Mouse (Mus musculus) heart, embryonic 13.5 days (tissue): Measurements from ENCODE around the gene Tmem47. TPM values are rescaled to one million over a fixed set of nuclear protein-coding genes. Genes with fewer than 3 reads are reported as not detected.
A peak's percentile ranks its signal among the peaks of the same experiment; 100 is the strongest.

Experiments
- ATAC-seq: fragments of 200-750 bp; cut with Nextera tagmentation; 2 replicates; pipeline ENCODE4 v1.8.0; 2017; ENCODE audit warnings: moderate TSS enrichment; ENCODE audit not compliant: insufficient number of reproducible peaks, low FRiP score, low TSS enrichment; ENCODE audit errors: extremely low read depth
- H3K27ac ChIP-seq: fragments of 300-500 bp; sonication (generic); replicated peaks from 2 replicates; pipeline ENCODE4 v1.5.1; 2015; ENCODE audit warnings: moderate library complexity, mild to moderate bottlenecking, inconsistent platforms
- H3K27me3 ChIP-seq: fragments of 300-500 bp; sonication (generic); replicated peaks from 2 replicates; pipeline ENCODE4 v1.6.1; 2015; ENCODE audit warnings: mild to moderate bottlenecking, inconsistent platforms
- H3K36me3 ChIP-seq: fragments of 300-500 bp; sonication (generic); 2 replicates; pipeline ENCODE4 v1.6.1; 2015; ENCODE audit warnings: mild to moderate bottlenecking, inconsistent platforms
- H3K4me1 ChIP-seq: fragments of 300-500 bp; sonication (generic); 2 replicates; pipeline ENCODE4 v1.6.1; 2015; ENCODE audit warnings: inconsistent platforms
- H3K4me2 ChIP-seq: fragments of 300-500 bp; sonication (generic); 2 replicates; pipeline ENCODE4 v1.6.1; 2015; ENCODE audit warnings: inconsistent platforms, mild to moderate bottlenecking, moderate library complexity
- H3K4me3 ChIP-seq: fragments of 300-500 bp; sonication (generic); 2 replicates; pipeline ENCODE4 v1.5.1; 2015; ENCODE audit warnings: moderate library complexity, mild to moderate bottlenecking, inconsistent platforms
- H3K9ac ChIP-seq: fragments of 300-500 bp; sonication (generic); 2 replicates; pipeline ENCODE4 v1.6.1; 2015; ENCODE audit warnings: inconsistent platforms, mild to moderate bottlenecking, moderate library complexity
- H3K9me3 ChIP-seq: fragments of 300-500 bp; sonication (generic); 2 replicates; pipeline ENCODE4 v1.6.1; 2016; ENCODE audit warnings: inconsistent platforms
- WGBS: fragments of 180-500 bp; shearing (Covaris S2); methylation state at CpG from one replicate; pipeline ENCODE4 v1.1.7; 2015; ENCODE audit warnings: mixed read lengths; 5-methylcytosine and 5-hydroxymethylcytosine counted together
- polyA plus RNA-seq: library from polyadenylated mRNA; unstranded; fragments of >200 nt; fragmentation: Nextera tagmentation; extraction: Ambion mirVana; gene quantifications from 2 replicates; pipeline ENCODE4 v1.2.1, GENCODE M21; 2015

The Tmem47 gene
- polyA plus RNA-seq: 16.6 and 17.1 TPM in 2 replicates

DNA sequence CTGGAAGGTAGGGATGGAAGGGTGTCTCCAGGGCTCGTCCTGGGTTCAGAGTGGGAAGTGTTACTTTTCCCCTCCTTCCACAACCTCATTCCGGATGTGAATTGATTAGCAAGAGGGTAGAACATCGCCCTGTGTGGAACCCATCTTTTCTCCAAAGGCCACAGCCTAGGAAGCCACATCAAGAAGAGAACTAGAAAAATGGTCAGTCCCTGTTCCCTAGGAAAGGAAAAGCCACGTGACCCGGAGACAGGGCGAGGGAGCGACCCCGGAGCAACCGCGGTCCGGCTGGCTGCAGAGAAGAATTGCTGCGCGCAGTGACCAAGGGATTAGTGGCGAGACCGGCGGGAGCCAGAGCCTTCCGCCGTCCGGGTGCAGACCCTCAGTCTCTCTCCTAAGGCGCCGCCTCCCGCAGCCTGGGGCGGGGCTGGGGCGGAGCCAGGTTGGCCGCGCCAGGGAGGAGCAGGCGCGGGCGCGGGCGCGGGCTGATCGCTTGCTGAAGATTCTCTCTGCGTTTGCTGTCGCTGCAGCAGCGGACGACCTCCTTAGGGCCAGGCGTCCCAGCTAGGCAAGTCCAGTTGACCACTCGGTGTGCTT lies at the start of gene Tmem47:
Tmem47 (plus strand) TSS at position 489 of the 594 bp plus-strand sequence.
- H3K4me2 ChIP-seq: peak within 1 kb of the TSS; percentile 68
- ATAC-seq: peak; percentile 80; the same call in 1 of the 2 replicates
- peak within 1 kb of the TSS; percentile 67 for H3K4me3 ChIP-seq
- peak within 1 kb of the TSS; percentile 84 for H3K9ac ChIP-seq
- no peaks in the 10 kb centered on the region for H3K36me3 ChIP-seq
- 2% methylated on average over 34 of the region's 39 CpGs for WGBS
- H3K27me3 ChIP-seq: no peaks in the 10 kb centered on the region; the same call in 1 of the 2 replicates
- peak within 1 kb of the TSS; percentile 89 for H3K27ac ChIP-seq
- H3K4me1 ChIP-seq: peaks cover 8% of the 10 kb centered on the region; the same call in 1 of the 2 replicates
- no peaks in the 10 kb centered on the region for H3K9me3 ChIP-seq

DNA sequence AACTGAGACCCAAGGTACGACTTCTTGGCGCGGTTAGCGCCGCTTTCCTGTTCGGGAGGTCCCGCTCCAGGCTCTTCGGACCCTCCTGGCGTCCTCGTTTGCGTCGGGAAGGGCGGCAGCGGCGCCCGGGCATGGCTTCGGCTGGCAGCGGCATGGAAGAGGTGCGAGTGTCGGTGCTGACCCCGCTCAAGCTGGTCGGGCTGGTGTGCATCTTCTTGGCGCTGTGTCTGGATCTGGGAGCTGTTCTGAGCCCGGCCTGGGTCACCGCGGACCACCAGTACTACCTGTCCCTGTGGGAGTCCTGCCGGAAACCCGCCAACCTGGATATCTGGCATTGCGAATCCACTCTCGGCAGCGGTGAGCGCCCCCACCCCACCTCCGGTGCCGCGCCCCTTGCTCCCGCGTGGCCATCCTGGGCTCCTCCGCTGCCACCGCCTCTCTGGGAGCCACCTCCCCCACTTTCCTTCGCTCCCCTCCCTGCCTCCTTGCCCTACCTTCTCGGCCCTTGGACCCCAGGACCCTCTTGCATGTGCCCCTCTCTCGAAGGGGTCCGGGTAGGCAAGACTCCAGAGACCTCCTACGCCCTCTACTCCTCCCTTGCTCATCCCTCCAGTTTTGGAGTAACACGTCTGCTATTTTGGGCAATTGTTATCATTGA lies 435 bp downstream of the Tmem47 start:
- ATAC-seq: no peak
- Histone ChIP-seq H3K27ac (peak overlapping the region; percentile 89), H3K9ac (peak overlapping the region; percentile 84), H3K4me2 (peak overlapping the region; percentile 68), H3K4me1 (peaks cover 8% of the 10 kb centered on the region; the same call in 1 of the 2 replicates), H3K9me3 (no peaks in the 10 kb centered on the region), H3K27me3 (no peaks in the 10 kb centered on the region; the same call in 1 of the 2 replicates), H3K36me3 (no peaks in the 10 kb centered on the region), H3K4me3 (peak overlapping the region; percentile 67)
- 6% methylated on average over 37 of the region's 45 CpGs for WGBS

DNA sequence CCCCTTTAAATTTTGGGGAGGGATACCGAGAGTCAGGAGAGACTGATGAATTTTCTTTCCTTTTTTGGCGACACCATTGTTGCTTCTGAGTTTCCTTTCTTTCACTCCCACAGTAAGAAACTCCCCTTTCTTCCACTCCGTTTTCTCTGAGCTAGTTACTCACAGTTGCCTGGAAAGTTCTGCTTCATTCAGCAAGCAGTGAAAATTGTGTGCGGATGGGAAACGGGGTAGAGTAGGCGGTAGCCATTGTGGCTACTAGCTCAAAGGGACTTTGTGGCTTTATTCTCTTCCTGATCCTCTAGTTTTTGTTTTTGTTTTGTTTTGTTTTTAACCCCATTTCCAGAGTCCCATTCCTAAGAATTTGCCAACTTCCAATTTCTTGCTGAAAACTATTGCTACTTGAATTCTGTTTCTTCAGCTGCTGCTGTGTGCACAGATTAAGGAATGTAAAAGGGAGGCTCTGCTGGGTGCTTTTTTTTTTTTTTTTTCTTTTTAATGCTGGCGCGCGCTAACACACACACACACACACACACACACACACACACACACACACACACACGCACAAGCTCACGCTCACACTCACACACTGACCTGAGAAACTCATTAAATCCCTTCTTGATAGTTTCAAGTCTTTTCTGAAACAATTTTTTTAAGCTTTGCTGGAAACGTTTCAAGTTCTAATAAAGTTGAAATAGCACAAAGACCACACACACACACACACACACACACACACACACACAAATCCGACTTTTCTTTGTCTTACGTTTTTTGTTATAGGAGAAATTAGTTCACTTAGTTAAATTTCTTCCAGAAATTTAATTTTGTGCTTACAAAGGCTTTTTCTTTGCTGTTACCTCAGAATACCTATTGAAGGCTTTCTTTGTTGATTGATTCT lies 1.5 kb downstream of the Tmem47 start:
- peak overlapping the region; percentile 84 for H3K9ac ChIP-seq
- H3K4me3 ChIP-seq: peak overlapping the region; percentile 67
- peak overlapping the region; percentile 89 for H3K27ac ChIP-seq
- no peaks in the 10 kb centered on the region; the same call in 1 of the 2 replicates for H3K27me3 ChIP-seq
- H3K4me1 ChIP-seq: peaks cover 8% of the 10 kb centered on the region; the same call in 1 of the 2 replicates
- ATAC-seq: no peak
- WGBS: 12% methylated on average over 11 of the region's 14 CpGs
- no peaks in the 10 kb centered on the region for H3K9me3 ChIP-seq
- peak overlapping the region; percentile 68 for H3K4me2 ChIP-seq
- H3K36me3 ChIP-seq: no peaks in the 10 kb centered on the region

DNA sequence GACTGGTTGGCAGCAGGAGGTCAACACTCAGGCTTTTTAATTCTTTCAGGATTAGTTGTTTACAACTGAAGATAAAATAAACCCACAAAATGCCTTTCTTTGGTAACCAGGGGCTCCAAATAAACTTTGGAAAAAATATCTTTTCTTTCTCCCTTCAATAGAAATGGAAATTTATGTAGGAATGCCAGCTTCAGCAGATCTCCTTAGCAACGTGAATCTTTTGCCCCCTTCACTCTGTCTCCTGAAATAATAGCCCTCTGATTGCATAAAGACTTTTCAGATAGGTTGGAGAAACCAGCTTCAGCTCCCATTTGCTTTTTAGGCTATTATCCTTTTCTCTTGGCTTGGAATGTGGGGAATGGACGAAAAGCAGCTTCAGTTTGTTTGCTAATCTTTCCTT lies 2.2 kb downstream of the Tmem47 start:
- peak overlapping the region; percentile 89; the same call in 1 of the 2 replicates for H3K27ac ChIP-seq
- H3K4me1 ChIP-seq: peaks cover 8% of the 10 kb centered on the region; the same call in 1 of the 2 replicates
- H3K36me3 ChIP-seq: no peaks in the 10 kb centered on the region
- H3K4me2 ChIP-seq: peak overlapping the region; percentile 68
- peak overlapping the region; percentile 84 for H3K9ac ChIP-seq
- ATAC-seq: no peak
- WGBS: 16% methylated on average over 2 of the region's 2 CpGs
- no peaks in the 10 kb centered on the region for H3K9me3 ChIP-seq
- peak overlapping the region; percentile 67 for H3K4me3 ChIP-seq
- no peaks in the 10 kb centered on the region; the same call in 1 of the 2 replicates for H3K27me3 ChIP-seq

DNA sequence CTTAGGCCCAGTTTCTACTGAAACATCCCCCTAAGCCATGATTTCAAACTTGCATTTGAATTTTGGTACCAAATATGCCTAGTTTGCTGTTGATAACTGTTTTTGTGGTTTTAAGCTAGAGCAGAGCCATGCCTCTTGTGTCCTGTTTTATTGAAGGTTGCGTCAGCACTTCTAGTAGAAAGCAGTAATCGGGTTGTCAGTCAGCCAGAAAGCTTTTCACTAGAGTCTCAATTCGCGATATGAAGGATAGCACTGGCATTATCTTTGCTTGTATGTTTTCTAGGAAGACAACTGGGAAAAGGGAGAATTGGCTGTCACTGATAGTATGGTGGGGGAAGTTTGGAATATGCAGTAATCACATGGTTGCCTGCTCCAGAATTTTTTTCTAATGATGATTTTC lies 3.3 kb downstream of the Tmem47 start:
- 32% methylated on average over 4 of the region's 4 CpGs for WGBS
- no peaks in the 10 kb centered on the region for H3K9me3 ChIP-seq
- peak overlapping the region; percentile 32; the same call in 1 of the 2 replicates for H3K27ac ChIP-seq
- H3K4me3 ChIP-seq: peak overlapping the region; percentile 67
- H3K9ac ChIP-seq: no peak overlapping the region
- no peak for ATAC-seq
- peak overlapping the region; percentile 68 for H3K4me2 ChIP-seq
- H3K27me3 ChIP-seq: no peaks in the 10 kb centered on the region; the same call in 1 of the 2 replicates
- no peaks in the 10 kb centered on the region for H3K36me3 ChIP-seq
- H3K4me1 ChIP-seq: peaks cover 8% of the 10 kb centered on the region; the same call in 1 of the 2 replicates

DNA sequence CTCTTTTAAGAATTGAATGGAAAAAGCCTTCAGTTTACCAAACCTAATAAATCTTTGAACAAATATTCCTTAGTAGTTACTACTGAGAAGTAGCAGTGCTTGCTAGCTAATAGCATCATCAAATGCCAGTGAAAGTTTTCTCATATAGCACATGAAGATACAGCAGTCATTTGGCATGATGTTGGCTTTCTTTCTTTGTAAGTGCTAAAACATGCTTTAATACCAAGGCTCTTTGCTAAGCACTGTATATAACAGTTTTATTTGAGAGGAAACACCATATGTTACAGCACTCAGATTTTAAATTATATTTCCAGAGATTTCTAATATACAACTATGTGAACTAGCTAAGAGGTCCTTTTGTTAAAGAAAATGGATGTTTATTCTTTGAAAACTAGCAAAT lies 8.0 kb downstream of the Tmem47 start:
- H3K27ac ChIP-seq: no peak overlapping the region
- H3K4me3 ChIP-seq: no peak overlapping the region
- no peak overlapping the region for H3K9ac ChIP-seq
- no peaks in the 10 kb centered on the region for H3K36me3 ChIP-seq
- no peaks in the 10 kb centered on the region for H3K27me3 ChIP-seq
- peaks cover 11% of the 10 kb centered on the region for H3K4me1 ChIP-seq
- H3K9me3 ChIP-seq: no peaks in the 10 kb centered on the region
- no peak overlapping the region for H3K4me2 ChIP-seq
- no peak for ATAC-seq

- Histone ChIP-seq H3K9me3 (no peaks in the 10 kb centered on the region), H3K9ac (no peak overlapping the region), H3K36me3 (no peaks in the 10 kb centered on the region), H3K27ac (0 out of 2 replicates have a peak overlapping the region, but pooled peaks have one; percentile 20), H3K27me3 (no peaks in the 10 kb centered on the region), H3K4me2 (no peak overlapping the region), H3K4me3 (no peak overlapping the region), H3K4me1 (peaks cover 6% of the 10 kb centered on the region)
- WGBS: 36% methylated on average over 2 of the region's 2 CpGs
- ATAC-seq: no peak
Measured at GRCm38 (mm10) chrX:81080996-81081395, 10.5 kb downstream of the Tmem47 start.

DNA sequence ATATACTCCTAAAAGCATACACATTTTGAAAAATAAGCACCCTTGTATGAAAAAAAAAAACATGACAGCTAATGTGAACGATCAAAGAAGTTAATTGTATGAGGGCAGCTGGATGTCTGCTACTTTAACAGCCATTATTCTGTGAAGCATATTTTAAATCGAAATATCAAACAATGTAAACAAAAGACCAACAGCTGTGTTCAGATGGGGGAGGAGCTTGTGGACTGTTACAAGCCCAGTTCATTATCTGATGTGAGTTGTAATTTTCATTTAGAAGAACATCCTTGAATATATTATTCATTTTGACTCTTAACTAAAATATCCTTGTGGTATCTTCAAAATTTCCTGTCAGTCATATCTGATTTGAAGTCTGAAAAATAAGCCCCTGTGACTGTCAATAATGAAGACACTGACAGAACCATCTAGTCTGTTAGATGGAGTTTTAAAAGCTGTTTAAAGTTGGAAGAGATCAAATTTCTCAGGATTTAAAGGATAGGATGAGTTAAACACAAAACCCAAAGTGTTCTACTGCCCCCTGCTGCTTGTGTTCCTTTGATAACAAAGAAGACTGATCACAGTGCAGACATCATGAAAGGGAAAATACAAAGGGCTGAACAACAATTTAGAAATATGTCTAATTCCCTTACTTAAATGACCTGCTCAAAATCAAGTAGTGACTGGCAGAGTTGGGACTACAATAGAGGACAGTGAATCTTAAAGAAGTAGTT lies 14.7 kb downstream of the Tmem47 start:
- Histone ChIP-seq H3K4me1 (peaks cover 6% of the 10 kb centered on the region), H3K9ac (no peak overlapping the region), H3K36me3 (no peaks in the 10 kb centered on the region), H3K4me3 (no peak overlapping the region), H3K27me3 (no peaks in the 10 kb centered on the region), H3K9me3 (no peaks in the 10 kb centered on the region), H3K4me2 (no peak overlapping the region), H3K27ac (no peak overlapping the region)
- 66% methylated on average over 2 of the region's 2 CpGs for WGBS
- ATAC-seq: no peak

DNA sequence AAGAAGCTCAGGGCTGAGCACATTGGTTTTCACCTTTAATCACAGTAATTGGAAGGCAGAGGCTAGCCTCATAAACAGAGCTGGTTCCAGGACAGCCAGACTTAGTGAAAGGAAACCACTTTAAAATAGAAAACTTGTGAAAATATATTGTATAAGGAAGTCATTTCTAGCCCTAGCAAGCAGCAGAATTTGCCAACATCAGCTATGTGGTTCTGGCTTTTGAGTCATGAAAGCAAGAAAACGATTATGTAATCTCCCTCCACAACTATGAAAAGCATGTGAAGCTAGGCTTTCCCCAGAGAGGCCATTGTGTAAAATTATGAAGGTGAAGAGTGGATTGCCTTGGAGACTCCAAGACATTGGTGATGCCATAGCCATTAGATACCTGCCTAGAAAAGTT lies 76.9 kb downstream of the Tmem47 start:
- WGBS: 49% methylated on average over 1 of the region's 1 CpGs

More for the DNA sequence above, 76.9 kb downstream of the Tmem47 start:
- no peaks in the 10 kb centered on the region for H3K27me3 ChIP-seq
- no peak for ATAC-seq
- H3K4me1 ChIP-seq: no peaks in the 10 kb centered on the region
- H3K36me3 ChIP-seq: no peaks in the 10 kb centered on the region
- H3K4me3 ChIP-seq: no peak overlapping the region
- H3K9ac ChIP-seq: no peak overlapping the region
- no peak overlapping the region for H3K4me2 ChIP-seq
- H3K27ac ChIP-seq: no peak overlapping the region
- no peaks in the 10 kb centered on the region for H3K9me3 ChIP-seq
